Mouse (Mus musculus): ENCODE measurements around the gene Zfp704. TPM values are rescaled to one million over a fixed set of nuclear protein-coding genes. Genes with fewer than 3 reads are reported as not detected.

The Zfp704 gene
- polyA plus RNA-seq (2017; shearing (Covaris generic)), result 1 to 10 TPM in 2 of 3 experiments, under 1 TPM in 1; 0.33 to 2.2 (median 2.1) TPM

- peak; percentile 21 for ATAC-seq
Observed at GRCm38 (mm10) chr3:9609581-9610341, at the start of gene Zfp704. TSS of gene Zfp704 (minus strand) at chr3:9610085.

- no peak for ATAC-seq
Observed at GRCm38 (mm10) chr3:9633036-9634005, 23.4 kb upstream of the Zfp704 start.

GRCm38 (mm10) chr3:9629951-9630350 is 20.1 kb upstream of the Zfp704 start:
- ATAC-seq, result no peak

DNA sequence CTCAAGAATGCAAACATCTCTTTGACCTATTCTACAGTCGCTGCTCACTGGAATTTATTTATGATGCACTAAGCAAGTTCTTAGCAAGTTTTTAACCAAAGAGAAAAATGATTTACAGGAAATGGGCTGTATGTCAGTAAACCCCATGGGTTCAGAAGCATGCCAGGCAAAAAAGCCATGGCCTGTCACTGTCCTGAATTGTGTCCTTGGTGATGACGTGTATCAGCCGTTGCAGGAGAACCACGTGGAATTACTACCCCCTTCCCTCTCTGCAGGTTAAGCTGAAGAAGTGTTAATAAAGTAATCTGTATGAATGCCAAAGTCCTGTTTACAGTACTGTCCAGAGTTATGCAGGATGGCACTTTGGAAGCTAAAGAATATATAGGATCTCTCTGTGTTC is 18.2 kb upstream of the Zfp704 start:
- ATAC-seq, result no peak

- ATAC-seq, result no peak
Observed at GRCm38 (mm10) chr3:9626149-9626548, 16.3 kb upstream of the Zfp704 start.

DNA sequence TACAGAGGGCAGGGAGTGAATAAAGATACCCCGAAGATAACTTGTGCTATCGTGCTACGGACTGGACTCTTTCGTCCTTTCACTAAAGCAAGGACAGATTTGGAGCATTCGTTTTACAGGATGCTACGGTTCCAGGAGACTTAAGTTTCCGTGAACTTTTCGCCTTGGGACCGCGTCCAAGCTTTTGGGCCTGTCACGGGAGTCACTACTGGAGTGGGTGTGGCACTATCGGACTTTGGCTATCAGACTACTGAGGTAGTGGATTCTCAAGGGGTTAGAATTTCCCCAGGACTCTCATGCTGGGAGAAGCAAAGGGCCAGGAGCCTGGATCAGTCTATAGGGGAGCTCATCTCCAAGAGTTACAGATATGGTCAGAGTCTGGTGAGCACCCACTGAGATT is 10.7 kb upstream of the Zfp704 start:
- ATAC-seq, result no peak

GRCm38 (mm10) chr3:9619562-9620275 is 9.8 kb upstream of the Zfp704 start:
- no peak for ATAC-seq

DNA sequence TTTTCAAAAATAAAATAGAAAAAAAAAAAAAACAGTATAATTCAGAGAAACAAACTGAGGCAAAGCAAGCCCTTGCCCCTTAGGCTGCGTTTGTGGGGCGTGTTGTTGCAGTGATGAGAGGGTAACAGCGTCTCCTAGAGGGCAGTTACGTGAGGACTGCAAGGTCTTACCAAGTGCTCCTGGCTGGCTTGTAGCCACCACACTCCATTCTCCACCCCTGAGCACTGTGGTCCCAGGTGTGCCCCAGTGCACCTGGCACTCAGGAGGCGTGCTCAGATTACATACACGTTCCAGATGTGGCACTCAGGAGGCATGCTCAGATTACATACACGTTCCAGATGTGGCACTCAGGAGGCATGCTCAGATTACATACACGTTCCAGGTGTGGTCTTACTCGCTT is 7.2 kb upstream of the Zfp704 start:
- ATAC-seq, result no peak

GRCm38 (mm10) chr3:9614676-9615075 is 4.8 kb upstream of the Zfp704 start:
- no peak for ATAC-seq

- no peak for ATAC-seq
Observed at GRCm38 (mm10) chr3:9614011-9614410, 4.1 kb upstream of the Zfp704 start.

DNA sequence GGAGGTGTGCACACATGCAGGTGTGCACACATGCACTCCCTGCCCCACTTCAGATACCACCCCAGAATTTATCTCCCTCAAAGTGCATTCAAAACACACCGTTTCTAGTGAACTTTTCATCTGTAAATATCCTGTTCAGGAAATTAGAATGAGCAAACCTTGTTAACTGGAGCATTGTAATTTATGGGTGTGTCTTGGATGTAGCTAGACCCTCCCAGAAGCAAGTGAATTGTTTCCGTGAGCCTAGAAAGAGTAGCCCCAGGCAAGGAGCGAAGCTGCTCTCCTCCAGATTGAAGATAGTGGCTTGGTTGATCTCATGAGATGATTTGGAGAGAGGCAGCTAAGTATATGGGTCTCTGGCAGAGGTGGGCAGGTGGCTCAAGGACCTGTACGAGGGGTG is 1.3 kb upstream of the Zfp704 start:
- ATAC-seq, result no peak

GRCm38 (mm10) chr3:9610426-9610825 is 541 bp upstream of the Zfp704 start:
- ATAC-seq, result no peak

- no peak for ATAC-seq
Observed at GRCm38 (mm10) chr3:9608906-9609580, 842 bp downstream of the Zfp704 start.

- peak; percentile 34 for ATAC-seq
Observed at GRCm38 (mm10) chr3:9608441-9608905, 1.4 kb downstream of the Zfp704 start.

GRCm38 (mm10) chr3:9607686-9608085 is 2.2 kb downstream of the Zfp704 start:
- no peak for ATAC-seq

GRCm38 (mm10) chr3:9605784-9606706 is 3.8 kb downstream of the Zfp704 start:
- ATAC-seq, result no peak

- ATAC-seq, result no peak
Observed at GRCm38 (mm10) chr3:9604941-9605340, 4.9 kb downstream of the Zfp704 start.

- no peak for ATAC-seq
Observed at GRCm38 (mm10) chr3:9603866-9604265, 6.0 kb downstream of the Zfp704 start.

DNA sequence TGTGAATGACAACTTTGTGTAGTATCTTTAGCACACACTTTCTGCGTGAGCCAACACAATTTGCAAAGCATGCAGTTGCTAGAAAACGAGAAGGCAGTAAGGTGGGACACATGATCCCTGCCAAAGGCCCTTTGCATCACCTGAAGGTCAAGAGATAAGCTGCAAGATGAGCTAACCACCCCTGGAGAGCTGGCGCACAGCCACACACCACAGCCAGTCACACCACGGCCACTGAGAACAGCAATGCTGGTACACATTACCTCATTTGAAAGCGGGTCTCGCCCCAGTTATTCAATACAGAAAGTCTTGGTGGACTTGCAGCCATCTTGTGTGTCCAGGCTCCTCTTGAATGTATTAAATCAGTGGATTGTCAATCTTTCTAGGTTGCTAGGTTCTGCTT is 9.3 kb downstream of the Zfp704 start:
- no peak for ATAC-seq

GRCm38 (mm10) chr3:9599738-9600410 is 10.0 kb downstream of the Zfp704 start:
- no peak for ATAC-seq

All from inflammation-experienced regulatory T-cells, adult 6 months (primary cell).